Mouse (Mus musculus) spleen, adult 2 months (tissue): ENCODE measurements around the gene Zfp110.

Experiments used
- CTCF ChIP-seq: fragments of 200-500 bp; IDR thresholded peaks from 2 replicates; pipeline ENCODE4 v1.5.1; 2011; ENCODE audit warnings: mild to moderate bottlenecking, inconsistent platforms; ENCODE audit not compliant: insufficient read depth, insufficient read length, insufficient replicate concordance; ENCODE audit errors: extremely low read depth
- POLR2A ChIP-seq: fragments of 200-500 bp; IDR thresholded peaks from 2 replicates; pipeline ENCODE4 v1.6.1; 2011; ENCODE audit warnings: low read depth, low read length, inconsistent platforms

DNA sequence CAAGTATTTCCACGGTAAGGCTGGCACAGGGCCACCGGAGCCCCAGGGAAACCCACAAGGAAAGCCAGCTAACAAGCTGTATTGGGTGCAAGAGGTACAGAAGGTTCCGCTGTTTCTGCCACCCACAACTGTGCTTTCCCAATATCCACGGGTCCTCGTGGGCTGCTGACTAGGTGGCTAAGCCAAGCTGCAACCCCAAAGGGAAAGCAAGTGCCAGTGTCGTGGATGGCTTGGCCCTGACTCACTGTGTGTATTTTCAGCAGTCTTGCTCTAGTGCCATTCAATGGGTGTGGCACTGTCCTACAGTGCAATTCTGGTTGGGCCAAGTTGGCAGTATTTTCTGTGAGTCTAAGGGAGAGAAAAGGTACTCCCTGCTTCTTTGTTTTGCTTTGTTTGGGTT lies 47.2 kb upstream of the Zfp110 start:
- TF ChIP-seq CTCF (no peak), POLR2A (no peak)
